Mouse (Mus musculus): ENCODE measurements around the gene Tet2. TPM values are rescaled to one million over a fixed set of nuclear protein-coding genes. Genes with fewer than 3 reads are reported as not detected.

The Tet2 gene
- total RNA-seq, 1 experiment from 2014 or later, result 48.2 TPM

GRCm38 (mm10) chr3:133436279-133436860 lies 108.6 kb downstream of the Tet2 start:
- no peak for DNase-seq

DNA sequence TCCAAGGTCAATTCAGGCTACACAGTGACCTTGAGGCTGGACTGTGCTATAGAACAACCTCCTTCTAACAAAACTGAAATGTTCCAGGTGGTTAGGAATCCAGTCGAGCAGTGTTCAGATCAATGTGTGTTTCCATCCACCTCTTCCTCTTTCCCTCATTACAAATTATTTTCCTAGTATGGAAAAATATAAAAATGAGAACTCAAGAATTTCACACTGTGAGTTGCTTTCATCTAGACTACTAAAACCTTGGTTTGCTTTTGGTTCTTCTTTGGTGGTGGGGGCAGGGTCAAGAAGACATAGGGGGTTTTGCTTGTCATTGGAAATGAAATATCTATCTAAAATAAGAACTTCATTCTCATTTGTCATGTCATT lies 109.2 kb downstream of the Tet2 start:
- no peak for DNase-seq

DNA sequence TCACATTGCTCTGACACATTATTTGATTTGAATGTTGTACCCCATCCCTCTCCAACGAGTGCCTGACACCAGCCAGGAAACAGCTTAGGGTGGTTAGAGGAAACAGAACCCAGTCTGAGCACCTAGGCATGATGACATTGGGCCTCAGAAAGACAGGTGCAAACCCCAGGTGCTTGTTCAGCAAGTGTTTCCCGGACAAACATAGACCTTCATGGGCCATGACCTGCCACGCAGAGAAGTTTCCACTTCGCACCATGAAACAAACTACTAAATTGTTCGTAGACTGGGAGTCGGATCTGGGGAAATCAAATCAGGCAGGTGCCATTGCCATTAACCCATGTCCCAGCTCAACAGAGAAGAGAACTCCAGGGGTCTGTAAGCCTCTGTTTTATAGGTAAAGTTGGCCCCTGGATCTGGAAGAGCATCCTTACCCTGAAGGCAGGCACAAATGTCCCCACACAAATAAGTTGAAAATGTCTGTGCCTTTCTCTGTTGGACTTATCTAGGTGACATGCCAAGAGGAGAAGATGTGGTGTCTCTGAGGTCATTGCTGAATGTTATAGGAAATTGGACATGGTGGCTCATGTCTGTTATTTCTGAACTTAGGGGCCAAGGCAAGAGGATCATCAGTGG lies 109.7 kb downstream of the Tet2 start:
- no peak for DNase-seq

DNA sequence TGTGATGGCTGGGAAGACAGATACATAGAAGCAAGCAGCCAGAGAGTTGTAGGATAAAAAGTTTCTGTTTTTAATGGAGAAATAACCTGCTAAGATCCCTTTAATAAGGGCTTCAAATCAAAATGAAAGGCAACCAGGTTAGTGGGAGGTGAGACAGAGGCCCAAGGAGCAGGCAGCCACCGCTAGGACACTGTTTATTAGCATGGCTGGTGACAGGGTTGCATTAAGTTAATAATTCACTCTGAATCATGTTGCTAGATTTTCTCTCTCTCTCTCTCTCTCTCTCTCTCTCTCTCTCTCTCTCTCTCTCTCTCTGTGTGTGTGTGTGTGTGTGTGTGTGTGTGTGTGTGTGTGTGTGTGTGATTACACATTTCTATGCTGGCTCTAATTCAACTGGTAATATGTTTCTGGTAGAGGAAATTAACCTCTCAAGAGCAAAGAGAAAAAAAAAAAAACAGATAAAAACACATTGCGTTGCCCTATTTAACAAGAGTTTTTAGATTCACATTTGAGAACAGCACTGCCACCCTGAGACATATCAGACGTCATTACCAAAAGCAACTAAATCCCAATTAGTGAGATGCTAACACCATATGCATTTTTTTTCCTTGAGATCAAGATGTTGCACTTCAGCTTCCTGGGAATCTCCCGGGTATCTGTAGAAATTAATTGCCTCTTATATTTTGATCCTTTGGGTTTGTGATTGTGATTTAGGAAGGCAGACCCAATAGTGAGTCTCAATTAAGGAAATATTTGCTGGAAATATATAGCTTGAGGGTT lies 115.4 kb downstream of the Tet2 start:
- no peak for DNase-seq

DNA sequence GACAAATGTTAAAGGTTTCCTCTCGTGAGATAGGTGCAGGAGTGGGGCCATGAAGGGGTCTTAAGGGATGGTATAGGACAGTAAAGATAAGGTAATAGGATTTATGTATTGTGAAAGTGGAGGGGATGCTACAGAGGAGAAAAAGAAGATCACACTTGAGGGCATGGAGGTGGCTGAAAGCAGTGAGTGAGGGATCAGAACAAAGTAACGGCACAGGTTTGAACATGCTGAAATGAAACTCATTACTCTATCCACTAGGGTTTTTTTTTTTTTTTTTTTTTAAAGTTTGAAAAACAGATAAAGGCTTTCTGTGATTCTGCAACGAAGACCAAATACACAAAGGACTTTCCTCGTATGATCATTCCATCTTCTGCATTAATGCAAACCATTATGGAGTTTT lies 116.9 kb downstream of the Tet2 start:
- no peak for DNase-seq

- DNase-seq, result no peak
Measured at GRCm38 (mm10) chr3:133423073-133423472, 121.9 kb downstream of the Tet2 start.

DNA sequence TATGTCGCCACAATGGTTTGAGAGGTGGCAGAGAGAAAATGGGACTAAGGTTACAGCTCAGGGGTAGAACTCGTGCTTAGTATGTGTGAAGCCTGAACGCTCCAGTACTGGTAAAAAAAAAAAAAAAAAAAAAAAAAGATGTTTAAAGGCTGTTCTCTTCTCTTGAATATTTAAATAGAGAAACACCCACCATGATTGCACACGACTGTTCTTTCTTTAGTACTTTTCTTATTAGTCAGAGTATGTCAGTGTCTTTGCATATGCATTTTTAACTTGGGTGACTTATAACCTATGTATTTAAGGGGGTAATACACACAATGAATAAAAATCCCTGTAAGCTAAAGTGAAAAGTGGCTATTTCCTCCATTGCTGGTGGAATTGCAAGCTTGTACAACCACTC lies 130.2 kb downstream of the Tet2 start:
- no peak for DNase-seq

Small RNAs within 50 kb of the gene (microRNA-seq; reads per million reads assigned to microRNA genes)
- 0 reads per million in 2 experiments for gene Gm25042

Other genes starting within 250 kb of the Tet2 start
- 79.0 and 79.7 TPM in 2 replicates for gene Ppa2, start 235.0 kb downstream of the Tet2 start, total RNA-seq (2021)